Mouse (Mus musculus) intestine, embryonic 16.5 days (tissue): ENCODE data around the gene Srgap2. TPM values are rescaled to one million over a fixed set of nuclear protein-coding genes. Genes with fewer than 3 reads are reported as not detected.

Source experiments
- ATAC-seq: fragments of 200-750 bp; cut with Nextera tagmentation; 2 replicates; pipeline ENCODE4 v1.8.0; 2017; ENCODE audit warnings: moderate TSS enrichment, moderate library complexity
- H3K27ac ChIP-seq: fragments of 300-500 bp; sonication (generic); 2 replicates; pipeline ENCODE4 v1.5.1; 2014; ENCODE audit warnings: mild to moderate bottlenecking, low read length
- H3K27me3 ChIP-seq: fragments of 300-500 bp; sonication (generic); replicated peaks from 2 replicates; pipeline ENCODE4 v1.6.1; 2014; ENCODE audit warnings: low read length, control low read depth, mixed read lengths; ENCODE audit not compliant: control insufficient read depth, insufficient read depth
- H3K36me3 ChIP-seq: fragments of 300-500 bp; sonication (generic); 2 replicates; pipeline ENCODE4 v1.6.1; 2014; ENCODE audit warnings: low read length, control low read depth; ENCODE audit not compliant: control insufficient read depth, insufficient read depth
- H3K4me1 ChIP-seq: fragments of 300-500 bp; sonication (generic); 2 replicates; pipeline ENCODE4 v1.6.1; 2014; ENCODE audit warnings: low read length, control low read depth, mixed read lengths; ENCODE audit not compliant: control insufficient read depth, insufficient read depth
- H3K4me2 ChIP-seq: fragments of 300-500 bp; sonication (generic); 2 replicates; pipeline ENCODE4 v1.6.1; 2014; ENCODE audit warnings: low read depth, low read length, control low read depth
- H3K4me3 ChIP-seq: fragments of 300-500 bp; sonication (generic); 2 replicates; pipeline ENCODE4 v1.5.1; 2014; ENCODE audit warnings: mild to moderate bottlenecking, low read length
- H3K9ac ChIP-seq: fragments of 300-500 bp; sonication (generic); 2 replicates; pipeline ENCODE4 v1.6.1; 2014; ENCODE audit warnings: low read depth, low read length
- H3K9me3 ChIP-seq: fragments of 300-500 bp; sonication (generic); 2 replicates; pipeline ENCODE4 v1.6.1; 2016; ENCODE audit warnings: low read length, control low read depth; ENCODE audit not compliant: control insufficient read depth
- WGBS: fragments of 180-500 bp; shearing (Covaris S2); extraction: QIAGEN DNeasy Blood & Tissue Kit; methylation state at CpG from one replicate; pipeline ENCODE4 v1.1.7; 2014; 5-methylcytosine and 5-hydroxymethylcytosine counted together
- polyA plus RNA-seq: library from polyadenylated mRNA; unstranded; fragments of >200 nt; fragmentation: Nextera tagmentation; extraction: Ambion mirVana; gene quantifications from 2 replicates; pipeline ENCODE4 v1.2.1, GENCODE M21; 2015

Gene Srgap2
- polyA plus RNA-seq, 1 experiment from 2014 or later: 7.8 TPM

DNA sequence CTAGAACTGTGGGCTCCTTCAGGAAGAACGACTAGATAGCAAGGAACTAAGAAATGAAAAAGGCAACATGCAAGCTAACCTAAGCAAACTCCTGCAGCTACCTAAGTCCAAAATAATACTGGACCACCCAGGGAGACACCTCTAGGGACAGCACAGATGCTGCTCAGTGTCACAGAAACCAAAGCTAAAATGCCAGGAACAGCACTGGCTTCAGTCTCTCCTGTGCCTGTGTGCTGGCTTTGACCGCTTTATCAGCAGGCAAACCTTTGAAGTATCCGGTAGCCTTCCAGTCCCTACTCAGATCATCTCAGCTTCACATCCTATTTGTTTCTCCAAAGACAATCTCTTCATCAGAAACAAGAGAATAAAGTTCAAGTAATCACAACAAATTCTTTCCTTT is 123.6 kb downstream of the Srgap2 start:
- 68% methylated on average over 3 of the region's 3 CpGs for WGBS
- Histone ChIP-seq H3K4me2 (no peak overlapping the region), H3K9ac (no peak overlapping the region), H3K27me3 (no peaks in the 10 kb centered on the region), H3K4me3 (no peak overlapping the region), H3K9me3 (no peaks in the 10 kb centered on the region), H3K36me3 (no peaks in the 10 kb centered on the region), H3K27ac (no peak overlapping the region), H3K4me1 (no peaks in the 10 kb centered on the region)
- no peak for ATAC-seq

DNA sequence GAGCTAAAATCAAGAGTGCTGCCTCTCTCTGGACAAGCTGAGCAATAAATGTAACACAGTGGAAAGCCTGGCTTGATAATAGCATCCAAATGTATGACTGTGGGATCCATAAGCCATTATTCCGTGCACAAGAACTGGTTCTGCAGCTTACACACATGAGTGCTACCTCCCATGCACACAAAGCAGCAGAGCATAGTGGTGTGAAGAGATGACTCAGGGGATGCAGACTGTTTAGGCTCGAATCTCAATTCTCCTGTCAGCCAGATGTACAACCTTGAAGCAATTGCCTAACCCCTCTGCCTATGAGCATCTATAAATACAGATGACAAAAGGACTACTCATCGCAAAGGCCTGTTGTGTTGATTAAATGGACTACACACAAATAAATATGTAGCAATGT is 126.3 kb downstream of the Srgap2 start:
- no peaks in the 10 kb centered on the region for H3K9me3 ChIP-seq
- no peak overlapping the region for H3K9ac ChIP-seq
- H3K27me3 ChIP-seq: no peaks in the 10 kb centered on the region
- H3K4me3 ChIP-seq: no peak overlapping the region
- ATAC-seq: no peak
- H3K36me3 ChIP-seq: no peaks in the 10 kb centered on the region
- H3K4me2 ChIP-seq: no peak overlapping the region
- WGBS: 81% methylated on average over 3 of the region's 3 CpGs
- H3K4me1 ChIP-seq: no peaks in the 10 kb centered on the region
- H3K27ac ChIP-seq: no peak overlapping the region

DNA sequence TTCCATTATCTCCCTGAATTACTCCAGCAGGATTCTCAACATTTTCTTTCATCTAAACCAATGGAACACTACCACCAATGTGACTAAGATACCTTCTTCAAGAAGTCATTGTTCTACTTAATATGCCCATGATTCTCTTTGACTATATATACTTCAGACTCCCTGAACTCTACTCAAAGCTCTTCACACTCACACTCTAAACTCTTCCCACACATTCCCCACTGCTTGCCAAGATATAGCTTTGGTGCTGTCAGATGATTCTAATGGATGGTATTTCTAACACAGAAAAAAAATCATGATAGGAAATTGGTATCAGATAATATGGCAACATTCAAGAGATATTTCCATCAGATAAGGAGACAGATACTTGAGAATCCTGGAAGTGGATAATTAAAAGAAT is 129.0 kb downstream of the Srgap2 start:
- Histone ChIP-seq H3K9me3 (no peaks in the 10 kb centered on the region), H3K27me3 (no peaks in the 10 kb centered on the region), H3K4me3 (no peak overlapping the region)

DNA sequence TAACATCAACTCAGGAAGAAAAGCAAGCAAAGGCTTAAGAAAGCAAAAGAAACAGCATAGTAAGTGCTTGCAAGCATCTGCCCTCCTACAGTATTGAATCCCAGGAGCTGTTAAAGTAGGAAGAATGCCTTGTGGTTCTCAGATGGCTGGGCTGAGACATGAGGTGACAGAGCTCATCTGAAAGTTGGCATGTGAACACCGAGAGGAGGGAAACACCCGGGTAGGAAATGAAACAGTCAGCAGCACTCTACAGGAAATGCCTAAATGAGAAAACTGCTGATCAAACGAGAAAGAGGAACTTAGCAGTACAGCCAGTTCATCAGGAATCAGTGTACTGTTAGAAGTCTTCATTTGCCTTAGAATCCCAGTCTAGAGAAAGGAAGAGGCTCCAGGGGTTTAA is 142.7 kb downstream of the Srgap2 start:
- no peak for ATAC-seq
- H3K27me3 ChIP-seq: no peaks in the 10 kb centered on the region
- 40% methylated on average over 3 of the region's 3 CpGs for WGBS

More for the DNA sequence above, 129.0 kb downstream of the Srgap2 start:
- no peak overlapping the region for H3K27ac ChIP-seq
- H3K4me2 ChIP-seq: no peak overlapping the region
- no peaks in the 10 kb centered on the region for H3K36me3 ChIP-seq
- ATAC-seq: no peak
- no peaks in the 10 kb centered on the region for H3K4me1 ChIP-seq
- H3K9ac ChIP-seq: no peak overlapping the region

DNA sequence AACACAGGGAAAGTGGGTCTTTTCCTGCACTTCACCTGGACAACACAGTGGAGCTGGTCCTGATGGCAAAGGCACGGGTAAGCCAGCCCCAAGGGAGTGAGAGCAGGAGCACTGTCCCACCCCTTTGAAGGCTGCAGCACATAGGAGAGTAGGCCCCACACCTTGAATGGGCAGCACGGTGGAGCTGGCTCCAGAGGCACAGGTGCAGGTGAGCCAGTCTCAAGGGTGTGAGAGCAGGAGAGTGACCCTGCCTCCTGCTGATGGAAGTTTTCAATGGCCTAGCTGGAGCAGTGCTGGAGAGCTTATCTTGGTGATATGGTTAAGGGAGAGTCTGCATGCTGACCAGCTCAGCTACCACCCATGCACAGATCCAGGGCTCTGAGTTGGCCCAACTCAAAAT is 145.0 kb downstream of the Srgap2 start:
- Histone ChIP-seq H3K4me1 (peaks cover 23% of the 10 kb centered on the region), H3K27me3 (no peaks in the 10 kb centered on the region), H3K4me3 (no peak overlapping the region), H3K27ac (no peak overlapping the region), H3K9ac (no peak overlapping the region), H3K9me3 (no peaks in the 10 kb centered on the region), H3K4me2 (no peak overlapping the region), H3K36me3 (no peaks in the 10 kb centered on the region; the same call in 1 of the 2 replicates)
- 72% methylated on average over 2 of the region's 2 CpGs for WGBS
- 0 out of 2 replicates have a peak, but pooled peaks have one; percentile 22 for ATAC-seq

More for the DNA sequence above, 142.7 kb downstream of the Srgap2 start:
- H3K4me2 ChIP-seq: no peak overlapping the region
- no peak overlapping the region for H3K4me3 ChIP-seq
- no peak overlapping the region for H3K9ac ChIP-seq
- no peaks in the 10 kb centered on the region for H3K36me3 ChIP-seq
- no peak overlapping the region for H3K27ac ChIP-seq
- H3K4me1 ChIP-seq: peaks cover 8% of the 10 kb centered on the region; the same call in 1 of the 2 replicates
- H3K9me3 ChIP-seq: no peaks in the 10 kb centered on the region

DNA sequence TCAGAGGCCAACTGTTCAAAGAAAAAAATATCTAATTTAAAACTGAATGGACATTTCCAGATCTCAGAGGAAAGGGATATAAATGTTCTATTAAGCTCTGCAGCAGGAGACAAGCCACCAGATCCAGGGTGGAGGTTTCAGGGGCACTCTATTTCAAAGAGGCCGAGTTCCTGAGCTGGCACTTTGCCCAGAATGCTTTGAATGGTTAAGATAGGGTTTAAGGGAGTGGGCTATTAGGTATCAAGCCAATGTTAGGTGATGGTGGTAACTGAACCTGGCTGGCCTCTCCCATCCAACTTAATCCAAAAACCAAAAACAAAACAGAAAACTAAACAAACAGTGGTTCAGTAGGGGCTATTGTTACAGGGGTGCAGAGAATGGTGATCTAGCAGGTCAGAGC is 146.9 kb downstream of the Srgap2 start:
- Histone ChIP-seq H3K27ac (no peak overlapping the region), H3K36me3 (no peaks in the 10 kb centered on the region; the same call in 1 of the 2 replicates), H3K27me3 (no peaks in the 10 kb centered on the region), H3K4me3 (no peak overlapping the region), H3K9me3 (no peaks in the 10 kb centered on the region), H3K4me1 (peaks cover 23% of the 10 kb centered on the region), H3K9ac (no peak overlapping the region), H3K4me2 (no peak overlapping the region)
- WGBS: 13% methylated on average over 1 of the region's 1 CpGs
- ATAC-seq: no peak

DNA sequence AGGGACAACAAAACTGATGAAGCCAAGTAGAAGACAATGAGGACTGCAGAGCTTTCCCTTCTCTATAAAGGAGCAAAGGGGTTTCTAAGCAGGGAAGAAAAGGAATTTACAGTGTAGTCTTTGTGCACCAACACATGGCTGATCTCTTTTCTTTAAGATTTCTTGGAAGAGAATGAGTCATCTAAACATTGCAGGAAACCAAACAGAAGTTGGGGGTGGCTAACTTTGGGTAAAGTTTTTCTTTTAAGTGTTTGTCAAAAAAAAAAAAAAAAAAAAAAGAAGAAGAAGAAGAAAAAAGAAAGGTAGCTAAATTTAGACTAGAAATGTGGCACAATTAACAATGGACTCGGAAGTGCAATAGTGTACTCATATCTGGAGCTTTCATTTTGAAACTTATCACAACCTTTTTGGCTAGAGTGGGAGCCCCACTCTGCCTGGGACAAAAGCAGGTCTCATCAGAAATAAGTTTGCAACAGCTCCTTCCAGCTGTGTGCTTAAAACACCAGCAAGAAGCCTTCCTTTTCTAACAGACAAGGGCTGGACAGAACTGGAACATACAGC is 148.2 kb downstream of the Srgap2 start:
- WGBS: 65% methylated on average over 1 of the region's 1 CpGs
- Histone ChIP-seq H3K4me2 (no peak overlapping the region), H3K4me1 (peaks cover 23% of the 10 kb centered on the region), H3K27me3 (no peaks in the 10 kb centered on the region), H3K9me3 (no peaks in the 10 kb centered on the region), H3K27ac (peak overlapping the region; percentile 83), H3K9ac (no peak overlapping the region), H3K36me3 (no peaks in the 10 kb centered on the region; the same call in 1 of the 2 replicates), H3K4me3 (no peak overlapping the region)
- ATAC-seq: 0 out of 2 replicates have a peak, but pooled peaks have one; percentile 31

DNA sequence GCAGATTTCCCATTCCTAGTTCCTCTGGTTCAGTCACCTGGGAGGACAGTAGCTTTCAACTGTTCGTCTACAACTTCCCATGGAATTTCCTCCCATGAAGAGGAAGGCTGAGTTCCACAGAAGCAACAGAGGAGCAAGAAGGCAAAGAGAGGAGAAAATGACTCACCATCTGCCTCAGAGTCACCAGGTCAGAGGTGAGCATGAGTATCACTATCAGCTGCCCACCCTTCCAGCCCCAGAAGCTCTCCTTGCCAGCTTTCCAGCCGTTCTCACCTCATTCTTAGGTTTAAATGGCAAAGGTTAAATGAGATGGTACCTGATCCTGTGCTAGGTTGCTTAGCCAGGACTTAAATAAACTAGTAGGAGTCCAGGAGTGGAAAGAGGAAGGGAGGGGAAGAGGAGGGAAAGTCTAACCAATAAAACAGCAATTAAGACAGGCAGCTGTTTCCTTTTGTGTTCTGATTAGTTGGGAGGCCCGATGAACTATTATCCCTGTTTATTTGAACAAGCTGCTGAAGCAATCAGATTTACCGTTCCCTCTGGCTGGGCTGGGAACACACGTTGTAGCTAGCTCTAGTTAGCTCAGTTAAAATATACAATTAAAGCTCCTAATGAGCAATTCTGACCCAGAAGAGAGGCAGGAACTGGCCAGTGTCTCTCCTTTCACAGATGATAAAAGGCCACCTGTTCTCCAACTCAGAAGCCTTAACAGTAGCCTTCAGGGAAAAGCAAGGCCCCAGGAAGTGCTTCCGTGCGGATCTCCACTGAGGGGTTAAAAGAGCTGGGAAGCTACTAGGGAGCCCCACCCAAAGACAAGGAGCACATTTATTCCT is 148.9 kb downstream of the Srgap2 start:
- Histone ChIP-seq H3K4me3 (no peak overlapping the region), H3K4me2 (no peak overlapping the region), H3K36me3 (no peaks in the 10 kb centered on the region; the same call in 1 of the 2 replicates), H3K9me3 (no peaks in the 10 kb centered on the region), H3K9ac (no peak overlapping the region), H3K27ac (peak overlapping the region; percentile 83), H3K27me3 (no peaks in the 10 kb centered on the region), H3K4me1 (peaks cover 23% of the 10 kb centered on the region)
- ATAC-seq: peak; percentile 74
- 40% methylated on average over 7 of the region's 7 CpGs for WGBS

DNA sequence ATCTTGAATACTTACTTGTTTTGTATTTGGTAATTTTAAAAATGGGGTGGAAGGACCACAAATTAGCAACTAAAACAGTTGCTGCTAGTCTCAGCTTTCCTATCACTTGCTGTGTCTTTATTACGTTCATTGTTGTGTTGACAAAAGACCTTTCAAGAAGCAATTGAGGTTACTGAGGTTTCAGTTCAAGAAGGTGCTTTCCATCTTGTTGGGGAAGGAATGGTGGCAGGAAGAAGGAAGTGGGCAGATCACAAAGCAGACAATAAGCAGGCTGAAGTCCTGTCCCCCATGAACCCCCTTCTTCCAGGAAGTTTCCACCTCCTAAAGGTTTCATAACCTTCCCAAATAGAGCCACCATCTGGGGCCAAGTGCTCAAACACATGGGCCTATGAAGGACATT is 161.3 kb downstream of the Srgap2 start:
- Histone ChIP-seq H3K36me3 (no peaks in the 10 kb centered on the region), H3K27me3 (no peaks in the 10 kb centered on the region), H3K4me1 (no peaks in the 10 kb centered on the region), H3K27ac (no peak overlapping the region), H3K9ac (no peak overlapping the region), H3K4me2 (no peak overlapping the region), H3K9me3 (no peaks in the 10 kb centered on the region), H3K4me3 (no peak overlapping the region)
- WGBS: 59% methylated on average over 1 of the region's 1 CpGs
- ATAC-seq: no peak
